Mouse (Mus musculus): Measurements from ENCODE around the gene Nusap1.
"Not testable (repeated sequence)": the region's sequence is repeated elsewhere in the genome, so short reads cannot be mapped to it uniquely, and the experiment has no call there.

Gene Nusap1

DNA sequence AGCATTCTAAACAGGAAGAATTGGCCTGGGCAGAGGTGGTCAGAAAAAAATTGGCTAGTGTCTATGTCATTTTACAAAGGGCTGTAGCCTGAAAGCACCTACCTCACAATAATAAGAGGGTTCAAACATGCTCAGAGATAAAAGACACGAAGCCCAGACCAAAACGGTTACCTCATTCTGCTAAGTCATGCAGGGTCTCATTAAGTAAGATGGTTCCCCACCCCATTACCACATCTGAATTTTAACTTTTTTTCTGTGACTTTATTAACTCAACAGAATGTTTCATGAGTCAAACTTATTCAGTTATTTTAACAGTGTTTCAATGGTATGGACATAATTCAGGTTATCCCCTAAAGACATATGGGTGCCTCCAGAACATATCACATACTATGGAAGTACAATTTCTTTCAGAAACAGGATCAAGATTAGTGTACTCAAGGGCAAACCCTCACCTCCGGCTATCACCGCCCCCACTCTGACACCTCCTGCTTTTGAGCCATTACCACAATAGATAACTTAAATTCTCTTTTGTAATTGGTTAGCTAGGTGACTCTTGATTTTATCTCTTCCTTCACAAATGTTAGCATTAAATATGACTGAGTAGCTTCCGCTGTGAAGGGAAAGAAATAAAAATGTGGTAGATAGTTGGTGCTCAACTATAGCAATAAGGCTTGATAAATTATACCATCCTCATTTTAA is 23.3 kb downstream of the Nusap1 start:
- DNase-seq (ENCODE audit: extremely low spot score, low spot score), result no peak

DNA sequence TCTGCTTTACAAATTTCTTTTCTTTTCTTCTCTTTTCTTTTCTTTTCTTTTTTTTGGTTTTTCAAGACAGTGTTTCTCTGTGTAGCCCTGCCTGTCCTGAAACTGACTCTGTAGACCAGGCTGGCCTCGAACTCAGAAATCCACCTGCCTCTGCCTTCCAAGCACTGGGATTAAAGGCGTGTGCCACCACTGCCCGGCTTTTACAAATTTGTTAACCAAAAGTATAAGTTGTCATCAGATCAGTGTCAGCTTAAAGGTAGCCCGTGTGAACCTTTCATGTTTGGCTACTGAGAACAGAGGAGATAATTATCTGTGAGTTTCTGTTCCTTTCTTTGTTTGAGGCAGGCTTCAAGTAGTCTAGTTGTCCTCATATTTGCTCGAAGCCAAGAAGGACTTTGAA is 26.2 kb downstream of the Nusap1 start:
- DNase-seq (ENCODE audit: extremely low spot score, low spot score), result no peak

DNA sequence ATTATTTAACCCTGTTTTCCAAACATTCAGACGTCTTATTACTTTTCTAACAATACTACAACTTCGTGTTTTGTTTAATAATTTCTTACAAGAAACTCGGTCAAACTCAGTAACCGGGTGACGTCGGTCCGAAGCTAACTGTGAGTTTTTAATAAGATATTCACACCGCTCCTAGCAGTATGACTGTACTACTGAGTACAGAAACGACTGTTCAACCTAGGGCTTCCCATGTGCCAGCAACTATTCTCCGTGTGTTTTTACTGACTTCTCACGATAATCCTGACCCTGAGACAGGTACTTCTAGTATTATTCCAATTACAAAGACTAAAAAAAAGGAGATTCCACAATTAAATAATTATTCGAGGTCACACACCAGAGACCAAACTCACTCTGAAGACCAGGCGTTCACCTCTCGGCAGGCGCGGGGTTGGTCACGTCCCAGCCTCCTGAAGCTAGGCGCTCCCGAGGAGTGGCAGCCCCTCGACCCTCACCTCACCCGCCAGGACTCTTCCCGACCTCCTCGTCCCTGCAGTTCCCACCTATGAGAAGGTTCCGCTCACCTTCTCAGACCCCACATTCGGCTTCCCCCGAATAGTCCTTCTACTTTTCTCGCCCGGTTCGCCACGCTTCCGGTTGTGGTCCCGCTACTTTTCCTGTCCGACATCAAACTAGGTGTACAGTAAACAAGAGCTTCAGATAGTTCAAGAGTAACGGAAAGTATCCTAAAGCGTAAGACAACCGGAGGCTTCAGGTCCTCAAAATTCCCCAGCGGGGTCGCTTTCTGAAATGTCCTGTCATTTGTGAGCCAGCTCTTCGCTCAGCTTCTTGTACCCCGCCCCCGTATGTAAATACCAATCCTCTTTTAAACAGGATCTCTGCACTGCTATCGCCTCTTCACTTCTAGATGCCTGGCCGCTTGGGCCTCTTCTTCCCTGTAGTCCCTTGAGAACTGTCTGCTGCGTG is 44.4 kb downstream of the Nusap1 start, which contains the start of gene Ndufaf1:
Gene Ndufaf1, minus strand, starts transcription at position 608 of the 963 bp plus-strand sequence.
- peak; percentile 77 for DNase-seq (ENCODE audit: extremely low spot score, low spot score)

DNA sequence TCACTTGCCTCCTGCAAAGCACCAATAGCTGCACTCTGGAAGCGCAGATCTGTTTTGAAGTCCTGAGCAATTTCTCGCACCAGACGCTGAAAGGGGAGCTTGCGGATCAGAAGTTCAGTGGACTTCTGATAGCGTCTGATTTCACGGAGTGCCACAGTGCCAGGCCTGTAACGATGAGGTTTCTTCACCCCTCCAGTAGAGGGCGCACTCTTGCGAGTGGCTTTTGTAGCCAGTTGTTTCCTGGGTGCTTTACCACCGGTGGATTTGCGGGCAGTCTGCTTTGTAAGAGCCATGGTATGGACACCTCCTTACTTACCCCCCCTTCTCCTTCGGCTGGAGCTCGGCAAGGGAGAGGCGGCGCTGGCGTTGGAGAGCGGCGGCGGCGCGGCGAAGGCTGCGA is 47.6 kb downstream of the Nusap1 start:
- not testable (repeated sequence) for DNase-seq (ENCODE audit: extremely low spot score, low spot score)

DNA sequence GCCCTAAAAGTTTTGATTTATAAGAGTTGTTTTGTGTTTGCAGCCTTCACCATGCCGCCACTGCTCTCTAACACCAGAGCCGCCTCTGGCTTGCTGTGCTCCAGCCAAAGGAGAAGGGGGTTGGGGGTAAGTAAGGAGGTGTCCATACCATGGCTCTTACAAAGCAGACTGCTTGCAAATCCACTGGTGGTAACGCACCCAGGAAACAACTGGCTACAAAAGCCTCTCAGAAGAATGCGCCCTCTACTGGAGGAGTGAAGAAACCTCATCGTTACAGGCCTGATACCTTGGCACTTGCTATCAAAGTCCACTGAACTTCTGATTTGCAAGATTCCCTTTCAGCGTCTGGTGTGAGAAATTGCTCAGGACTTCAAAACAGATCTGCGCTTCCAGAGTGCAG is 50.9 kb downstream of the Nusap1 start:
- peak; percentile 17 for DNase-seq (ENCODE audit: extremely low spot score, low spot score)

DNA sequence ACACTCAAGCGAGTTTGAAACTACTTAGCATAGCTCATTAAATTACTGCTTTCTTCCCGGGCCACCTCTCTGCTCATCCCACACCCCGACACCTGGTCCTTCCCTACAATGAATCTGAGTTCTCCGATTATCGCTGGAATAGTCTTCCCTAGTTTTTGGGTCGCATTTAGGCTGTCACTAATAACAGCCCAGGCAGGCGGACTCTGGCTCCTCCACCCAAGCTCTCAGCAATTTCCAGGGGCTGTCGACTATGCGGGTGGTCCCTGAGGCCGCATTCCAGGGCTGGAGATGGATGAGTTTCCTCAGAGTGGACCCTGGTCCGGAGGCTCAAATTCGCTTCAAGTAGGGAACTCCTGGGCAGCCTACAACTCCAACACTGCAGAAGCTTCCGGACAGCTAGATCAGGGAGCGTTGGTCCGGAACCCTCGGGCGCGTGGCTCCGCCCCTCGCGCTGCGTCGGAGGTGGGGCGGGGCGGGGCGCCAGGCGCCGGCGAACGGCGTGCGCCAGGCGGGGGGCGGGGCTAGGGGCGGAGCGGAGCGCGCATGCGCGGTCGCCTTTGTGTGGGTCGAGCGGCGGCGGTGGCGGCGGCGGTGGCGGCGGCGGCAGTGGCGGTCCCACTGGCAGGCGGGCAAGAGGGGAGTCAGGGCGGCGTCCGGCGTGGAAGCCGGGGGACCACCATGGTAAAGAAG is 56.6 kb downstream of the Nusap1 start, which contains the start of gene Rtf1:
Gene Rtf1, plus strand, starts transcription at position 544 of the 690 bp plus-strand sequence.
- DNase-seq (ENCODE audit: extremely low spot score, low spot score), result peak; percentile 97

DNA sequence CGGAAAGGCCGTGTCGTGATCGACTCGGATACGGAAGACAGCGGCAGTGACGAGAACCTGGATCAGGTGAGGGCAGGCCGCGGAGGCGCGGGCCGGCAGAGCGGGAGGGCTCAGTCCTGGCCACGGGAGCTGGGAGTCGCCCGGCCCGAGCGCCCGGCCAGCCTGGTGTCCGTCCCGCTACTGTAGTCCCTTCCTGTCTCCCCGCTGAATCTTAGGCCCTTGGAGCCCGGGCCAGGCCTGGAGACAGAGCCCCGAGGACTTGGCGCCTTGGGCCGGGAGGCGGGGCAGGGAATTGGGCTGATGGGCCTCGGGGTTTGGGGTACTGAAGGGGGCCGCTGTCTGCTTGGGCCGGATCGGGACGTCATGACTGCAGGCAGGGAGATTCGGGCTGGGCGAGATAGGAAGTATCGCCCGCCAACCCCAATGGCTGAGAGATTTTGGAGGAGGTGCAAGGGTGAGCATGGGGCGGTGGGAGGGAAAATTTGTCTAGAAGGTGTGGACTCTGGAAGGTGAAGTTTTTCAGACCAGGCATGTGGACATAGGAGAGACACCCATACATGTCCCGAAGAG is 57.2 kb downstream of the Nusap1 start:
- DNase-seq (ENCODE audit: extremely low spot score, low spot score), result no peak

DNA sequence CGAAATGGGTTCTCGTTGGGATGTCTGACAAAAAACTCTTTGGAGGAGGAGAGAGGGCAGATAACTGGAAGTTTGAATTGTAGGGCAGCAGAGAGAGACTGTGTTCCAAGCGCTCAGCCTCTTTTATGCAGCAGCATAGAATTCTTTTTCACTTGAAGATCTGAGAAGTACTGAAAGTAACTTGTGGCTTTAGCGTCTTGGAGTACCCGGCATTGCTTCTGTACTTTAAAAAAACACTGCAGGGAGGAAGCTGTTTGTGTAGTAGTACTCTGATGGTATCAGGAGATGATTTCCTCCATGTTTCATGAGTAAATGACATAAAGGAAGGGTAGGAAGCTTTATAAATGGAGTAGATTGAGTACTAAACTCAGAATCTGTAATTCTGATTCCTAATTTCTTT is 57.7 kb downstream of the Nusap1 start:
- no peak for DNase-seq (ENCODE audit: extremely low spot score, low spot score)

DNA sequence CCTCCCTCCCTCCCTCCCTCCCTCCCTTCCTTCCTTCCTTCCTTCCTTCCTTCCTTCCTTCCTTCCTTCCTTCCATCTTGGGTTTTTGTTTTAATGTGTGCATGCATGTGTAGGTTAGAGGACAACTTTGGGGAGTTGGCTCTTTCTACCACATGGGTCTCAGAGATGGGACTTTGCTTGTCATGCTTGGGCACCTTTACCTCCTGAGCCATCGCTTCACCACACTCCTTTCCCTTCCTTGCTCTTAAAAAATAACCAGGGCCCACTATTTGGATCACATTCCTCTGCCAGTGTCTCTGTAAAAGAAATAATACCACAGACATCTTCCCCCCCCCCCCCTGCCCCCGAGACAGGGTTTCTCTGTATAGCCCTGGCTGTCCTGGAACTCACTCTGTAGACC is 65.6 kb downstream of the Nusap1 start:
- DNase-seq (ENCODE audit: extremely low spot score, low spot score), result no peak

DNA sequence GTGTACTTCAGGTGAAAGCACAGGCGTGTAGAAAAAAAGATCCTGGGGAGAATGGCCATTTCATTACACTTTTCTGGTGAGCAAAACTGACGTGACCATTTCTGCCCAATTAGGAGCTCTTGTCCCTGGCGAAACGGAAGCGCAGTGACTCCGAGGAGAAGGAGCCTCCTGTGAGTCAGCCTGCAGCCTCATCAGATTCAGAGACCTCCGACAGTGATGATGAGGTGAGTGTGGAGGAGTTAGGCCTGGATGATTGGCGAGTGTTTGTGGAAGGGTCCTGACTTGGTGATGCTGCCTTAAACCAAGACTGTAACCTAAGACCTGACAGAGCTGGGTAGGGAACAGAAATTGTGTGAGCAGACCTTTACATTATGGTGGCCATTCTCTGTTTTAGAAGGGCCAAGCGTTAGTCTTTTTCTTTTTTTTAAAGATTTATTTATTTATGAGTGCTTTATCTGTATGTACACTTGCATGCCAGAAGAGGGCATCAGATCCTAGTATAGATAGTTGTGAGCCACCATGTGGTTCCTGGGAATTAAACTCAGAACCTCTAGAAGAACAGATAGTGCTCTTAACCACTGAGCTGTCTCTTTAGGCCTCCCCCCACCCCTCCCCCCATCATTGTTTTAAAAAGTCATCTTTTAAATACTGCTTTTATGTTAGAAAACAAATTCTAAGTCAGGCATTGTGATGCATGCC is 74.1 kb downstream of the Nusap1 start:
- no peak for DNase-seq (ENCODE audit: extremely low spot score, low spot score)

DNA sequence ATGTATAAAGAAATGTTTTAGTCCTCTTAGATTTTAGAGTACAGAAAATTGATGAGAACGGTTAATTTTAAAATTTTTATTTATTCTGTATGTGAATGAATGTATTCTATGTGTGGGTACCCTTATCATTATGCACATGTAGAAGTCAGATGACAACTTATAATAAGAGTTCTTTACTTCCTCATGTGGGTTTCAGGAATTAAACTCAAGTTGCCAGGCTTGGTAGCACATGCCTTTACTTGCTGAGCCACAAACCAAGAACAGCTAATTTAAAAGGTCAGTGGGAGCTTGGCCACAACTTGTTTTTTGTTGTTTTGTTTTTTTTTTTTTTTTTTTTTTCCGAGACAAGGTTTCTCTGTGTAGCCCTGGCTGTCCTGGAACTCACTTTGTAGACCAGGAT is 76.7 kb downstream of the Nusap1 start:
- no peak for DNase-seq (ENCODE audit: extremely low spot score, low spot score)

DNA sequence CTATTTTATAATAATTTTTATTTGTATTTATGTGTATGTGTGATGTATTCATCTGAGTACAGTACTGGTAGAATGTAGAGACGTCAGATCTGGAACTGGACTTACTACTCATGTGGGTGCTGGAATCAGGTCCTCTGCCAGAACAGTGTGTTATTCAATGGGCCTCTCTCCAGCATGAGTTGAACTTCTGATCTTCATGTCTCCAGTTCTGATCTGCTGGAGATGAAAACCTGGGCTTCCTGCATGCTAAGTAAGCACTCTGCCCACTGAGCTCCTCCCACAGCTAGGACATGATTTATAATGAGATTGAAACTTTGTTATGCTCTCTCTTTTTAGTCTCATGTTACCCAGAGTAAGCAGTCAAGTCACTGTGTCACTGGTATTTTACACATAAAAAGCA is 78.0 kb downstream of the Nusap1 start:
- DNase-seq (ENCODE audit: extremely low spot score, low spot score), result no peak

DNA sequence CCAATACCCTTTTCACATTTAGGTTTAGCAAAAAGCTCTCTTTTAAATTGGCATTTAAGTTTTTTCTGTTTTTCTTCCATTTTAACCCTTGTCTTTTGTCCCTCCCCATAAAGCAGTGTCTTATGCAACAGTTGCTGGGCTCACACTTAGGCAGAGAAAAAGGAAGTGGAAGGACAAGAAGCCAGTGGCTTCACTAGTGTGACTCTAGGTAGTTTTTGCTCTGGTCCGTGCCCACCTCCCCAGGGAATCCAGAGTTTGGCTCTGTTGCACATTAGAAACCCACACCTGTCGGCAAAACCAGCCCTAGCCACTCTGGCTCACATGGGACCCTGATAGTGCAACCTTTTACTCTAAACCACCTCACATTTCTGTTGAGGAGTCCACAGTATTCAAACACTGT is 80.4 kb downstream of the Nusap1 start:
- DNase-seq (ENCODE audit: extremely low spot score, low spot score), result no peak

DNA sequence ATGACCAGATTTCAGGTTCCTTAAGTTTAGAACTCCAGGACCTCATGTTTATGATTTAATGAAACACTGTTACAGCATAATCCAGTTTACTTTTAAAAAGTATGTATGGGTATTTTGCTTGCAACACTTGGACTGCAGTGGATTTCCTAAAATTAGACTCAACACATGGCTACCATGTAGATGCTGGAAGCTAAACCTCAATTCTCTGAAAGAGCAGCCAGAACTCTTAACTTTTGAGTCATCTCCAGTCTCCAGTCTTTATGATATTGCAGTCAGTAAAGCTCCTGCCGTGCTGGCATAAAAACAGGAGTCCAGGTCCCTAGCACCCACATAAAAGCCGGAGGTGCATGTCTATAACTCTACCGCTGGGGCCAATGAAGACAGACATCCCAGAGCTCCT is 81.9 kb downstream of the Nusap1 start:
- no peak for DNase-seq (ENCODE audit: extremely low spot score, low spot score)
